Mouse (Mus musculus) hindbrain, embryonic 12.5 days (tissue): Measurements from ENCODE around the gene Tex21. TPM values are rescaled to one million over a fixed set of nuclear protein-coding genes. Genes with fewer than 3 reads are reported as not detected.

Experiments used
- ATAC-seq: fragments of 200-750 bp; cut with Nextera tagmentation; 2 replicates; pipeline ENCODE4 v1.8.0; 2017; ENCODE audit warnings: moderate TSS enrichment; ENCODE audit not compliant: low FRiP score
- H3K27ac ChIP-seq: fragments of 300-500 bp; sonication (generic); 2 replicates; pipeline ENCODE4 v1.5.1; 2016; ENCODE audit warnings: mild to moderate bottlenecking
- H3K27me3 ChIP-seq: fragments of 300-500 bp; sonication (generic); 2 replicates; pipeline ENCODE4 v1.6.1; 2016; ENCODE audit warnings: mild to moderate bottlenecking
- H3K36me3 ChIP-seq: fragments of 300-500 bp; sonication (generic); 2 replicates; pipeline ENCODE4 v1.6.1; 2016; ENCODE audit warnings: mild to moderate bottlenecking
- H3K4me1 ChIP-seq: fragments of 300-500 bp; sonication (generic); 2 replicates; pipeline ENCODE4 v1.6.1; 2016
- H3K4me2 ChIP-seq: fragments of 300-500 bp; sonication (generic); replicated peaks from 2 replicates; pipeline ENCODE4 v1.6.1; 2016; ENCODE audit warnings: mild to moderate bottlenecking
- H3K4me3 ChIP-seq: fragments of 300-500 bp; sonication (generic); 2 replicates; pipeline ENCODE4 v1.5.1; 2016; ENCODE audit warnings: mild to moderate bottlenecking
- H3K9ac ChIP-seq: fragments of 300-500 bp; sonication (generic); 2 replicates; pipeline ENCODE4 v1.6.1; 2016; ENCODE audit warnings: mild to moderate bottlenecking, moderate library complexity
- H3K9me3 ChIP-seq: fragments of 300-500 bp; sonication (generic); replicated peaks from 2 replicates; pipeline ENCODE4 v1.6.1; 2016; ENCODE audit warnings: mild to moderate bottlenecking
- WGBS: fragments of 180-500 bp; shearing (Covaris S2); methylation state at CpG from one replicate; pipeline ENCODE4 v1.1.7; 2016; 5-methylcytosine and 5-hydroxymethylcytosine counted together
- polyA plus RNA-seq: library from polyadenylated mRNA; unstranded; fragments of >200 nt; fragmentation: Nextera tagmentation; extraction: Ambion mirVana; gene quantifications from 2 replicates; pipeline ENCODE4 v1.2.1, GENCODE M21; 2016

Gene Tex21
- polyA plus RNA-seq, 1 experiment from 2014 or later = not detected

DNA sequence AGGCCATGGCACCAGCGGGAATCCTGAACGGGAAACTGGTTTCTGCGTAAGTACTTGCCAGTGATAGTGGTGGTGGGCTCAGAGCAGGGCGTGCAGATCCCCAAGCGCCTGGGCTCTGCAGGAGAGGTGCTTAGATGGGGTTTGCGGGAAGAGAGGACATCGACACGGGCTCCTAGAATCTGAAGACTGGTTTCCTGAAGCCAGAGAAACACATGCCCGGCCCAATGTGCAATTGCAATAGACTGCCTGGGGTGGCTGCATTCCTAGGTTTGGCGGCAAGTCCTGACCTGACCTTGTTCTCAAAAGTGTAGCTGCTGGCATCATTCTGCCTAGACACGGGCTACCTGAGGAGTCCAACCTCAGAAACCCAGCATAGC is 8.9 kb upstream of the Tex21 start:
- peaks cover 12% of the 10 kb centered on the region for H3K4me1 ChIP-seq
- H3K27me3 ChIP-seq = no peaks in the 10 kb centered on the region
- no peaks in the 10 kb centered on the region for H3K9me3 ChIP-seq
- H3K4me2 ChIP-seq = peak overlapping the region; percentile 85
- H3K4me3 ChIP-seq = peak overlapping the region; percentile 49
- no peaks in the 10 kb centered on the region for H3K36me3 ChIP-seq
- under 1% methylated on average over 11 of the region's 11 CpGs for WGBS
- H3K27ac ChIP-seq = peak overlapping the region; percentile 72; the same call in 1 of the 2 replicates
- peak; percentile 51 for ATAC-seq
- peak overlapping the region; percentile 63 for H3K9ac ChIP-seq

DNA sequence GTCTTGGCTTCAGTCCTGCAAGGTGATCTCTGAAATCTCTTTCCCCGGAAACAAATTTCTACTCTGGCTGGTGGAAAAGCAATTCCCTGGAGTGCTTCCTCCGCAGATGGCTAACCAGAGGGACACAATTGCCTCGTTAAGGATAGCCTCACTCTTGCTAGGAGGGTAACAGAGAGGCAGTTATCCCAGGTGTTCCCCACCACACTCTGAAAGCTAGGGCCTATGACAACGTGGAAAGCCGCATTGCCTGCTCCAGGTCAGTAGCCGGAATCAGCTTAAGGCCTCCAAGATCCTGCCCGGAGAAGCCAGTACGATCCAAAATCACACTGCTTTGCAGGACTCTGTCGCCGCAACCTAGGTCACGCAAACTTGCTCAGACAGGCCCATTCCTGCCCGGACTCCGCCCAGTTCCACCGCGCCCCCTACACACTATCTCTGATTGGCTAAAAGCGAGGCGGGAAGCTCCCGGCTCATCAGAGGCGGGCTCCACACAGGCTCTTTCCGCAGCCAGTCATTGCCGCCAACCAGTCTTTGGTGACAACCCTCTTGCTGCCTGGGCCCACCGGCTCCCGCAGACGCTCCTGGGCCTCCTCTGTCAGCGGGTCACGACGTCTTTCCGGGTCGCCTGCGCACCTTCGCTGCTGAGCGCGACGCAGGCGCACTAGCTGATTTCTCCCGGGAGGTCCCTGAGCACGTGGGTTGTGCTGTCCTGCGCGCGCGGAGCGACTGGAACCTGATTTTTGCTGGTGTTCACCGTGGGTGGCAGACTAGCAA is 8.4 kb upstream of the Tex21 start, which contains the start of gene Mthfd1:
Mthfd1 (plus strand) TSS at position 574 of the 774 bp plus-strand sequence.
- Histone ChIP-seq H3K27ac (peak within 1 kb of the TSS; percentile 72), H3K4me1 (peaks cover 12% of the 10 kb centered on the region), H3K9ac (peak within 1 kb of the TSS; percentile 63), H3K9me3 (no peaks in the 10 kb centered on the region), H3K4me3 (peak within 1 kb of the TSS; percentile 49), H3K36me3 (no peaks in the 10 kb centered on the region), H3K27me3 (no peaks in the 10 kb centered on the region), H3K4me2 (peak within 1 kb of the TSS; percentile 85)
- 2% methylated on average over 43 of the region's 43 CpGs for WGBS
- peak; percentile 100 for ATAC-seq

GRCm38 (mm10) chr12:76253991-76254390 is 7.4 kb upstream of the Tex21 start:
- H3K4me2 ChIP-seq = no peak overlapping the region
- H3K4me1 ChIP-seq = peaks cover 12% of the 10 kb centered on the region
- WGBS = 77% methylated on average over 8 of the region's 8 CpGs
- no peak overlapping the region for H3K4me3 ChIP-seq
- no peak for ATAC-seq
- no peak overlapping the region for H3K27ac ChIP-seq
- H3K9ac ChIP-seq = no peak overlapping the region
- no peaks in the 10 kb centered on the region for H3K27me3 ChIP-seq
- no peaks in the 10 kb centered on the region for H3K36me3 ChIP-seq
- H3K9me3 ChIP-seq = no peaks in the 10 kb centered on the region

DNA sequence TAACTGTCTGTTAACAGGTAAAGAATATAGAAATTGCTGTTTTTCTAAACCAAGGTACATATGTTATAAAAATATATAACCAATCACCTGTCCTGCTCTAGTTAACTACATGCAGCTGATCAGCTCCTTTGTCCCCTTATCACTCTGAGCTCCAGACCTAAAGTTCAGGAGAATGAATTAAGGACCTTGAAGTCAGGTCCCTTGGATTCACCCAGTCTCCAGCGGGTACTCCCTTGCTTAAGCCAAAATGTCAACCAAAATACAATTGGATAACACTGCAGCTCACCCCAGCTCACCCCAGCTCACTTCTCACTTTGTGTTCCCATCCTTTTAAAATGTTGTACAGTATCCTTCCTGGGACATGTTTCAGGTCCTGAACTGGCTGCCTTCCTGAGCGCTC is 7.0 kb upstream of the Tex21 start:
- 84% methylated on average over 2 of the region's 2 CpGs for WGBS
- no peaks in the 10 kb centered on the region for H3K9me3 ChIP-seq
- peaks cover 12% of the 10 kb centered on the region for H3K4me1 ChIP-seq
- no peaks in the 10 kb centered on the region for H3K36me3 ChIP-seq
- H3K4me3 ChIP-seq = no peak overlapping the region
- no peak for ATAC-seq
- H3K9ac ChIP-seq = no peak overlapping the region
- no peaks in the 10 kb centered on the region for H3K27me3 ChIP-seq
- H3K27ac ChIP-seq = no peak overlapping the region
- no peak overlapping the region for H3K4me2 ChIP-seq

GRCm38 (mm10) chr12:76253090-76253489 is 6.5 kb upstream of the Tex21 start:
- Histone ChIP-seq H3K4me3 (no peak overlapping the region), H3K4me1 (peaks cover 12% of the 10 kb centered on the region), H3K27ac (no peak overlapping the region), H3K9ac (no peak overlapping the region), H3K36me3 (no peaks in the 10 kb centered on the region), H3K4me2 (no peak overlapping the region), H3K27me3 (no peaks in the 10 kb centered on the region), H3K9me3 (no peaks in the 10 kb centered on the region)
- WGBS = 81% methylated on average over 1 of the region's 1 CpGs
- no peak for ATAC-seq

DNA sequence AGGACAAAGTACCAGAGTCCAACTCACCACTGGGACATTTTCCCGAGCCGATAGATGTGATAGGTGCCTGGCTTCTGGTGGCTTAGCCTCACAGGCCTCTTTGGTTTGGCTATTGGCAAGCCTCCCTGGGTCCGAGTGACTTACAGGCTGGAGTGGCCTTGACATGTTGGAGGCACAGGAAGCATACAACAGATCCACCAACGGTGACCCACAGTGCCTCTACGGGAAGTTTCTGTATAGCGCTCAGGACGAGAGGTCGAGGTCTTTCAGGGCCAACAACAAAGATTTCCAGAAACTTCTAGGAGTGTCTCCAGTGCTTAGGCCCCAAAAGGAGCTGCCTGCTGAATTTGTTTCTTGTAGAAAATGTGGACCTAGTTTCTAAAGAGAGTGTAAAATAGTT is 1.6 kb downstream of the Tex21 start:
- no peaks in the 10 kb centered on the region for H3K27me3 ChIP-seq
- H3K27ac ChIP-seq = no peak overlapping the region
- no peak overlapping the region for H3K4me2 ChIP-seq
- no peak for ATAC-seq
- H3K4me3 ChIP-seq = no peak overlapping the region
- H3K9ac ChIP-seq = no peak overlapping the region
- H3K9me3 ChIP-seq = no peaks in the 10 kb centered on the region
- 91% methylated on average over 8 of the region's 8 CpGs for WGBS
- H3K4me1 ChIP-seq = no peaks in the 10 kb centered on the region
- no peaks in the 10 kb centered on the region for H3K36me3 ChIP-seq

DNA sequence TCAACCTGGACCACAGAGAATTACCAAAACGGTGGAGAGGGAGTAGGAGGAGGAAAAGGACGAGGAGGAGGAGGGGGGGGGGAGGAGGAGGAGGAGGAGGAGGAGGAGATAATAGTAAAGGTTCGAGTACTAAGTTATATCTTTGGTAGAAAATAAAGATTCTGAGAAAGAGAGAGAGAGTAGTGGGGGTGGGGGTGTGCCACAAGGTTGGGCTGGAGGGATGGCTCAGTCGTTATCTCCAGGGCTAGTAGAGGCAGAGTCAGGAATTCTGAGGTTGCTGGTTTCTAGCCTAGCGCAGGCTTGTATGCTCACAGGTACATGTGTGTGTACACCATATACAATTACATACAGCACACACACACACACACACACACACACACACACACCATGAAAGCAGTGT is 4.7 kb downstream of the Tex21 start:
- Histone ChIP-seq H3K4me2 (no peak overlapping the region), H3K36me3 (no peaks in the 10 kb centered on the region), H3K9ac (no peak overlapping the region), H3K9me3 (no peaks in the 10 kb centered on the region), H3K4me1 (no peaks in the 10 kb centered on the region), H3K27ac (no peak overlapping the region), H3K4me3 (no peak overlapping the region), H3K27me3 (no peaks in the 10 kb centered on the region)
- ATAC-seq = no peak
- WGBS = 71% methylated on average over 5 of the region's 5 CpGs

DNA sequence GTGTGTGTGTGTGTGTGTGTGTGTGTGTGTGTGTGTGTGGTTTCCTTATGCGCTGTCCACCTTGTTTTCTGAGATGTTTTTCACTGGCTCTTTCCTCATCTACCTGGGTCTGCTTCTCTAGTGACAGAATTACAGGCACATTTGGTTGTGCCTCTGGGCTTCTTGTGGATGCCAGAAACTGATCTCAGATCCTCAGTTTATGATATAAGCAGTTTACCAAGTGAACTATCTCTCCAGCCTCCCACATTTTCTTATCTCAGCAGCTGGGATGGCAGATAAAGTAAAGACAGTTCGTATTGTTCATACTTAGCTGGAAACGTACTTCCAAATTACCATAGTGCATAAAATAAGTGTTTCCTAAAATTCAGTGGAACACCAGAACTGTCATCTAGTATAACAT is 5.5 kb downstream of the Tex21 start:
- no peak for ATAC-seq
- 92% methylated on average over 3 of the region's 3 CpGs for whole genome bisulfite sequencing

DNA sequence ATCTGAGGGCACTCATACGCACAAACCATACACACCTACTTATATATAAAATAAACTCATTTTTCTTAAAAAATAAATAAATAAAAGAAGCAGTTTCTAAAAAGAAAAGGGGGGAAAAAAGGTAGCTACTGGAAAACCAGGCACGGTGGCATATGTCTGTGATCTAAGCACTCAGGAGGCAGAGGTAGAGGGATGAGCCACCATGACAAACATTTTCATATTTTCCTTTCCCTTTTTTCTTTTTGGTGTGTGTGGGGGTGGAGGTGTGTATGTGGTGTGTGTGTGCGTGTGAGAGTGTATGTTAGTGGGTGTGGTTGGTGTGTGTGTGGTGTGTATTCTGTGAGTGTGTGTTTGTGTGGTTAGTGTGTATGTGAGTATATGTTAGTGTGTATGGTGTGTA is 5.9 kb downstream of the Tex21 start:
- Histone ChIP-seq H3K4me3 (no peak overlapping the region), H3K4me1 (no peaks in the 10 kb centered on the region), H3K9me3 (no peaks in the 10 kb centered on the region), H3K27ac (no peak overlapping the region), H3K9ac (no peak overlapping the region), H3K27me3 (no peaks in the 10 kb centered on the region), H3K36me3 (no peaks in the 10 kb centered on the region), H3K4me2 (no peak overlapping the region)
- no peak for ATAC-seq
- WGBS = 93% methylated on average over 3 of the region's 3 CpGs

More for the DNA sequence above, 5.5 kb downstream of the Tex21 start:
- Histone ChIP-seq H3K9ac (no peak overlapping the region), H3K36me3 (no peaks in the 10 kb centered on the region), H3K4me3 (no peak overlapping the region), H3K4me1 (no peaks in the 10 kb centered on the region), H3K4me2 (no peak overlapping the region), H3K27ac (no peak overlapping the region), H3K9me3 (no peaks in the 10 kb centered on the region), H3K27me3 (no peaks in the 10 kb centered on the region)

DNA sequence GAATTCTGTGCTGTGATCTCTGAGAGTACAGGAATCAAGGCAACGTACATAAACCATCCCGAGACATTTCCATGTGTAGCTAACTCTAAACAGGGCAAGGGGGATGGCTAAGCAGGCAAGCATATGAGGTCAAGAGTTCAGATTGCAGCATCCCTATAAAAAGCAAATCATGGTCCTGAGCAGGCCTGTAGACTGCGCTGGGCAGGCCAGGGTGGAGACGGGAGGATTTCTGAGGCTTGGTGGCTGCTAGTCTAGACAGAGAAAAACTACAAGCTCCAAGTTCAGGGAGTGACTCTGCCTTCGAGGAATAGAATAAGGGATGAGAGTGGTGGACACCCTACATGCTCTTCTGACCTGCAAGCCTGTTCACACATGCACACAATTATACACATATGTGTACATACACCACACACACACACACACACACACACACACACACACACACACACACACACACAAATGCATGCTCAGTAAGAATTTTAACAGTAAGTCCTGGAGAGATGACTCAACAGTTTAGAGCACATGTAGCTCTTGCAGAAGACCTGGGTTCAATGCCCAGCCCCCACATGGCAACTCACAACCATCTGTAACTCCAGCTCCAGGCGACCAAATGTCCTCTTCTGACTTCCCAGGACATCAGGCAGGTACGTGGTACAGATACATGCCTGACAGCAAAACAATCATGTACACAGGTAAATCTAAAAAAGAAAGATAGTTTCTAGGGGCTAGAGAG is 6.5 kb downstream of the Tex21 start:
- WGBS = 83% methylated on average over 7 of the region's 7 CpGs
- Histone ChIP-seq H3K36me3 (no peaks in the 10 kb centered on the region), H3K9ac (no peak overlapping the region)

GRCm38 (mm10) chr12:76239145-76239838 is 7.3 kb downstream of the Tex21 start:
- Histone ChIP-seq H3K4me1 (no peaks in the 10 kb centered on the region), H3K4me2 (no peak overlapping the region), H3K9me3 (no peaks in the 10 kb centered on the region), H3K4me3 (no peak overlapping the region), H3K36me3 (no peaks in the 10 kb centered on the region), H3K27me3 (no peaks in the 10 kb centered on the region), H3K27ac (no peak overlapping the region), H3K9ac (no peak overlapping the region)
- ATAC-seq = no peak
- WGBS = 83% methylated on average over 10 of the region's 10 CpGs

More for the DNA sequence above, 6.5 kb downstream of the Tex21 start:
- ATAC-seq = no peak
- Histone ChIP-seq H3K27ac (no peak overlapping the region), H3K4me3 (no peak overlapping the region), H3K4me2 (no peak overlapping the region), H3K4me1 (no peaks in the 10 kb centered on the region), H3K9me3 (no peaks in the 10 kb centered on the region), H3K27me3 (no peaks in the 10 kb centered on the region)

GRCm38 (mm10) chr12:76235253-76235652 is 11.3 kb downstream of the Tex21 start:
- 92% methylated on average over 6 of the region's 6 CpGs for WGBS
- no peak for ATAC-seq
- H3K4me3 ChIP-seq = no peak overlapping the region
- H3K4me1 ChIP-seq = no peaks in the 10 kb centered on the region
- H3K4me2 ChIP-seq = no peak overlapping the region
- H3K9ac ChIP-seq = no peak overlapping the region
- H3K9me3 ChIP-seq = no peaks in the 10 kb centered on the region
- no peak overlapping the region for H3K27ac ChIP-seq
- no peaks in the 10 kb centered on the region for H3K36me3 ChIP-seq
- no peaks in the 10 kb centered on the region for H3K27me3 ChIP-seq
